Mouse (Mus musculus) G1E (cell line): ENCODE measurements at regions not wholly inside any gene's neighbourhood (a gene's known extent, or its start where the extent isn't known, plus 50 kb on each side); places are given as distances from the start of the nearest gene placed in this dataset.

Experiments
- CTCF ChIP-seq: IDR thresholded peaks from 2 replicates; pipeline ENCODE4 v1.5.1; 2012; ENCODE audit warnings: low read depth, low read length, inconsistent platforms, mixed read lengths
- GATA1 ChIP-seq: IDR thresholded peaks from 2 replicates; pipeline ENCODE4 v1.6.1; 2012; ENCODE audit warnings: borderline replicate concordance, low read length, inconsistent platforms, mixed read lengths
- GATA2 ChIP-seq: IDR thresholded peaks from 2 replicates; pipeline ENCODE4 v1.6.1; 2012; ENCODE audit warnings: low read depth, low read length, inconsistent platforms, borderline replicate concordance
- POLR2AphosphoS5 ChIP-seq: IDR thresholded peaks from 2 replicates; pipeline ENCODE4 v1.6.1; 2012; ENCODE audit warnings: low read depth, low read length, inconsistent platforms; ENCODE audit not compliant: insufficient replicate concordance
- TAL1 ChIP-seq: conservative IDR thresholded peaks from 2 replicates; pipeline ENCODE4 v1.6.1; 2012; ENCODE audit warnings: low read depth, low read length, inconsistent platforms, mixed read lengths

DNA sequence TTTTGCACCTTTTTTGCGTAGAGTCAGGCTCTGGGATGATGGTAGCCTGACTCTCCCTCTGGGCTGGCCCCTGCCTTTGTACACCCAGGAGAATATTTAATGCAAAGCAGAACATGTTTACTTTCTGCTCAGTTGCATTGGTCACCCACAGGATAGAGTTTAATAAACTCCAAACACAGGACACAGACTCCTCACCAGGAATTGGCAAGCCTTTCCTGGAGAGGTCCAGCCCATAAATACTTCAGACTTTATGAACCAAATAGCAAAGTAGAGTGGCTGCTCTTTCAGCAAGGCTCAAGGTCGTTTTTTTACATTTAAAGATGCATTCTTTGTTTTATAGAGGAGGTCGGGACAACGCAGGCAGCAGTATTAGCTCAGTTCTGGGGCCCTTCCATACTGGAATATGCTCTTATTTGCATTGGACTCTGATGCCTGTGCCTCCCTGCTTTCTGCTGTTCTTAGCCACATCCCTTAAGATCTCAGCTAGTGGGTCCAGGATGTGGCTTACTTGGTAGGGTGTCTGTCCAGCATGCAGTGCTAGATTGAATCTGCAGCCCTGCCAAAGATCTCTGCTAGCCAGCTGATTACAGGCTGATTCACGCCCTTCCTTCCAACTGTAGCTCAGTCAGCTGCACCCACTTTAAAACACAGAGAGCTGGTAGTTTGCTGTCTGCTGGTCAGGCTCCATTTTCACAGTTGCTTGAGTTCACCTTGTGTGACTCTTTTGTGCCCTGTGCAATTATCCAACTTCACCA is 182.4 kb upstream of the F930015N05Rik start:
- TF ChIP-seq TAL1 (no peak), POLR2AphosphoS5 (no peak), CTCF (no peak), GATA1 (no peak), GATA2 (no peak)
